Mouse (Mus musculus) embryonic fibroblast, embryonic 13.5 days (primary cell): Measurements from ENCODE around the gene Ube2l6. TPM values are rescaled to one million over a fixed set of nuclear protein-coding genes. Genes with fewer than 3 reads are reported as not detected.

ENCODE experiments used
- H3K27ac ChIP-seq: 2 replicates; pipeline ENCODE4 v1.5.1; 2012; ENCODE audit warnings: low read length, control low read depth, inconsistent platforms; ENCODE audit not compliant: insufficient read depth
- H3K4me1 ChIP-seq: 2 replicates; pipeline ENCODE4 v1.6.1; 2011; ENCODE audit warnings: low read length; ENCODE audit not compliant: control insufficient read depth, insufficient read depth
- H3K4me3 ChIP-seq: 2 replicates; pipeline ENCODE4 v1.5.1; 2011; ENCODE audit warnings: mild to moderate bottlenecking, control low read depth, low read length; ENCODE audit not compliant: insufficient read depth
- CTCF ChIP-seq: IDR thresholded peaks from 2 replicates; pipeline ENCODE4 v1.5.1; 2011; ENCODE audit warnings: mild to moderate bottlenecking, control low read depth, low read length, moderate library complexity, borderline replicate concordance; ENCODE audit not compliant: insufficient read depth
- POLR2A ChIP-seq: IDR thresholded peaks from 2 replicates; pipeline ENCODE4 v1.6.1; 2011; ENCODE audit warnings: low read depth, mild to moderate bottlenecking, control low read depth, low read length, moderate library complexity
- polyA plus RNA-seq: library from polyadenylated mRNA; stranded (reverse); fragments of >200 nt; gene quantifications from 2 replicates; pipeline ENCODE4 v1.2.4, GENCODE M21; 2011; ENCODE audit warnings: low read depth; ENCODE audit not compliant: missing spikeins, insufficient read length

Ube2l6 gene
- polyA plus RNA-seq, 1 experiment: 17.6 TPM

GRCm38 (mm10) chr2:84770501-84770900 is 28.1 kb upstream of the Ube2l6 start:
- no peak for TF ChIP-seq POLR2A
- no peak for TF ChIP-seq CTCF
- H3K27ac ChIP-seq: no peak overlapping the region
- no peaks in the 10 kb centered on the region for H3K4me1 ChIP-seq
- H3K4me3 ChIP-seq: no peak overlapping the region

- Histone ChIP-seq H3K27ac (no peak overlapping the region), H3K4me3 (no peak overlapping the region), H3K4me1 (no peaks in the 10 kb centered on the region)
- TF ChIP-seq CTCF (no peak), POLR2A (no peak)
These were observed 26.2 kb upstream of the Ube2l6 start for GRCm38 (mm10) chr2:84772454-84772853.

- H3K4me3 ChIP-seq: no peak overlapping the region
- H3K27ac ChIP-seq: no peak overlapping the region
- TF ChIP-seq CTCF (no peak), POLR2A (no peak)
- H3K4me1 ChIP-seq: no peaks in the 10 kb centered on the region
These were observed 25.4 kb upstream of the Ube2l6 start for GRCm38 (mm10) chr2:84773195-84773594.

- Histone ChIP-seq H3K4me1 (no peaks in the 10 kb centered on the region), H3K27ac (no peak overlapping the region), H3K4me3 (no peak overlapping the region)
- TF ChIP-seq CTCF: no peak
- peak; percentile 27 for TF ChIP-seq POLR2A
These were observed 23.9 kb upstream of the Ube2l6 start for GRCm38 (mm10) chr2:84774751-84775150.

GRCm38 (mm10) chr2:84775241-84775640 is 23.4 kb upstream of the Ube2l6 start, which contains the start of gene Serping1:
TSS of gene Serping1 (minus strand) at chr2:84775444.
- no peak within 1 kb of the TSS for H3K27ac ChIP-seq
- H3K4me3 ChIP-seq: no peak within 1 kb of the TSS
- TF ChIP-seq CTCF: no peak
- TF ChIP-seq POLR2A: no peak
- H3K4me1 ChIP-seq: no peaks in the 10 kb centered on the region

- Histone ChIP-seq H3K4me1 (no peaks in the 10 kb centered on the region), H3K4me3 (no peak overlapping the region), H3K27ac (no peak overlapping the region)
- no peak for TF ChIP-seq POLR2A
- TF ChIP-seq CTCF: no peak
These were observed 23.0 kb upstream of the Ube2l6 start for GRCm38 (mm10) chr2:84775665-84776064.

- Histone ChIP-seq H3K27ac (no peak overlapping the region), H3K4me3 (no peak overlapping the region), H3K4me1 (no peaks in the 10 kb centered on the region)
- TF ChIP-seq POLR2A: no peak
- no peak for TF ChIP-seq CTCF
These were observed 20.9 kb upstream of the Ube2l6 start for GRCm38 (mm10) chr2:84777706-84778105.

- Histone ChIP-seq H3K27ac (no peak overlapping the region), H3K4me1 (no peaks in the 10 kb centered on the region; the same call in 1 of the 2 replicates), H3K4me3 (no peak overlapping the region)
- TF ChIP-seq POLR2A (no peak), CTCF (no peak)
These were observed 19.4 kb upstream of the Ube2l6 start for GRCm38 (mm10) chr2:84779210-84779609.

GRCm38 (mm10) chr2:84783315-84783714 is 15.3 kb upstream of the Ube2l6 start:
- H3K27ac ChIP-seq: no peak overlapping the region
- H3K4me3 ChIP-seq: no peak overlapping the region
- no peaks in the 10 kb centered on the region; the same call in 1 of the 2 replicates for H3K4me1 ChIP-seq
- TF ChIP-seq CTCF (no peak), POLR2A (no peak)

GRCm38 (mm10) chr2:84783840-84784566 is 14.6 kb upstream of the Ube2l6 start:
- TF ChIP-seq CTCF: no peak
- TF ChIP-seq POLR2A: no peak

GRCm38 (mm10) chr2:84788316-84788715 is 10.3 kb upstream of the Ube2l6 start:
- no peak overlapping the region for H3K4me3 ChIP-seq
- no peaks in the 10 kb centered on the region; the same call in 1 of the 2 replicates for H3K4me1 ChIP-seq
- TF ChIP-seq POLR2A (no peak), CTCF (no peak)
- no peak overlapping the region for H3K27ac ChIP-seq

More at GRCm38 (mm10) chr2:84783840-84784566, 14.6 kb upstream of the Ube2l6 start:
- Histone ChIP-seq H3K4me3 (no peak overlapping the region), H3K27ac (peak overlapping the region; percentile 71), H3K4me1 (no peaks in the 10 kb centered on the region; the same call in 1 of the 2 replicates)
